8 mouse cellular contexts compared by ENCODE assay signal in the genomic region with DNA sequence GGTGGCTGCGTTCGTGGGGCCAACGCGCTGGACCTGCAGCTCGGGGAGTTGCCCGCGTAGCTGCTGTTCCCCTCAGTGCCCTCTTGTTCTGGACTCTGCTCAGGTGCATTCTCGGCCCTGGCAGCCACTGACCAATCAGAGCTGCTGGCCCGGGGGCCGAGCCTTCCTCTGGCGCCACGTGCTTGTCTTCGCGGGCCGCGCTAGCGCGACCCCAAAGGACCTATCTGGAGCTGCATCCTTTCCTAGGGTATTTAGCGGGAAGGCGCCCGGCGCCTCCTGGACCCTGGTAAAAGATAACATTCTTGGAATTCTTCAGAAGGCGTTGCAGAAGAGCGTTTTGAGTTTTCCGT. TPM values are rescaled to one million over a fixed set of nuclear protein-coding genes. Genes with fewer than 3 reads are reported as not detected.
A peak's percentile ranks its signal among the peaks of the same experiment; 100 is the strongest.
DNase-seq lines count a peak whose midpoint lies in the region; ATAC-seq lines count a peak whose summit lies in the region.

No protein-coding gene starts in this region.

- H3K4me2 ChIP-seq in hindbrain, embryonic 14.5 days (replicated peaks), result peak overlapping the region; percentile 95
- H3K4me2 ChIP-seq in limb, embryonic 12.5 days, result peak overlapping the region; percentile 85
- peak overlapping the region; percentile 79 for H3K4me2 ChIP-seq in midbrain, embryonic 12.5 days (replicated peaks)

- WGBS in hindbrain, embryonic 14.5 days, result under 1% methylated on average over 25 of the region's 25 CpGs
- WGBS in limb, embryonic 12.5 days, result under 1% methylated on average over 25 of the region's 25 CpGs
- under 1% methylated on average over 25 of the region's 25 CpGs for WGBS in midbrain, embryonic 12.5 days

- H3K9me3 ChIP-seq in megakaryocyte, embryonic 14.5 days, result no peaks in the 10 kb centered on the region
- no peaks in the 10 kb centered on the region for H3K9me3 ChIP-seq in hindbrain, embryonic 14.5 days (ENCODE audit: control insufficient read depth, low read length)
- no peaks in the 10 kb centered on the region for H3K9me3 ChIP-seq in limb, embryonic 12.5 days
- H3K9me3 ChIP-seq in midbrain, embryonic 12.5 days, result no peaks in the 10 kb centered on the region

- no peaks in the 10 kb centered on the region for H3K27me3 ChIP-seq in megakaryocyte, embryonic 14.5 days (replicated peaks)
- H3K27me3 ChIP-seq in hindbrain, embryonic 14.5 days (ENCODE audit: control insufficient read depth, insufficient read depth, low read length), result no peaks in the 10 kb centered on the region
- no peaks in the 10 kb centered on the region for H3K27me3 ChIP-seq in limb, embryonic 12.5 days
- no peaks in the 10 kb centered on the region for H3K27me3 ChIP-seq in midbrain, embryonic 12.5 days

- no peak for ATAC-seq in megakaryocyte, adult 5-6 weeks (ENCODE audit: poor library complexity, severe bottlenecking)
- peak; percentile 76 for ATAC-seq in hindbrain, embryonic 14.5 days (ENCODE audit: low FRiP score)
- peak; percentile 70 for ATAC-seq in limb, embryonic 12.5 days (ENCODE audit: insufficient number of reproducible peaks, insufficient read depth, low FRiP score, low TSS enrichment, low read depth)
- ATAC-seq in midbrain, embryonic 12.5 days (ENCODE audit: low FRiP score, low read depth), result peak; percentile 74

- H3K4me3 ChIP-seq in megakaryocyte, embryonic 14.5 days (replicated peaks), result peak overlapping the region; percentile 94
- peak overlapping the region; percentile 81 for H3K4me3 ChIP-seq in hindbrain, embryonic 14.5 days (replicated peaks; ENCODE audit: low read length)
- H3K4me3 ChIP-seq in limb, embryonic 12.5 days (replicated peaks), result peak overlapping the region; percentile 87
- H3K4me3 ChIP-seq in midbrain, embryonic 12.5 days, result peak overlapping the region; percentile 90

- H3K4me1 ChIP-seq in megakaryocyte, embryonic 14.5 days, result peaks cover 19% of the 10 kb centered on the region
- peaks cover 12% of the 10 kb centered on the region for H3K4me1 ChIP-seq in hindbrain, embryonic 14.5 days (replicated peaks; ENCODE audit: control insufficient read depth, insufficient read depth, low read length)
- H3K4me1 ChIP-seq in limb, embryonic 12.5 days (replicated peaks), result 0 out of 2 replicates have a peak, but pooled peaks cover 3% of the 10 kb centered on the region
- H3K4me1 ChIP-seq in midbrain, embryonic 12.5 days, result peaks cover 17% of the 10 kb centered on the region

- peaks cover 12% of the 10 kb centered on the region for H3K36me3 ChIP-seq in megakaryocyte, embryonic 14.5 days (replicated peaks; ENCODE audit: low read length)
- H3K36me3 ChIP-seq in hindbrain, embryonic 14.5 days (replicated peaks; ENCODE audit: control insufficient read depth, insufficient read depth), result no peaks in the 10 kb centered on the region
- H3K36me3 ChIP-seq in limb, embryonic 12.5 days, result no peaks in the 10 kb centered on the region
- H3K36me3 ChIP-seq in midbrain, embryonic 12.5 days, result no peaks in the 10 kb centered on the region

- DNase-seq in cerebellum, adult 9-11 months, result peak; percentile 88
- peak; percentile 70 for DNase-seq in gastrocnemius, adult 18-20 months (ENCODE audit: low spot score)
- no peak for DNase-seq in hindbrain, embryonic 14.5 days (ENCODE audit: low spot score)
- DNase-seq in testis, postnatal 10 days (ENCODE audit: low spot score), result peak; percentile 79

- peak overlapping the region; percentile 77 for H3K9ac ChIP-seq in hindbrain, embryonic 14.5 days
- peak overlapping the region; percentile 57 for H3K9ac ChIP-seq in limb, embryonic 12.5 days (replicated peaks)
- H3K9ac ChIP-seq in midbrain, embryonic 12.5 days (replicated peaks), result peak overlapping the region; percentile 60

- peak overlapping the region; percentile 93 for H3K27ac ChIP-seq in hindbrain, embryonic 14.5 days
- H3K27ac ChIP-seq in limb, embryonic 12.5 days, result peak overlapping the region; percentile 91
- H3K27ac ChIP-seq in midbrain, embryonic 12.5 days (replicated peaks), result peak overlapping the region; percentile 92

RNA-seq across cellular contexts. Expression of gene Adk, which starts 0.4 kb away (rescaled TPM):
- polyA plus RNA-seq in megakaryocyte, embryonic 14.5 days (2012; ENCODE audit: insufficient read depth, low replicate concordance), result 2.1 TPM in 1 of 2 replicates, not detected in the other
- total RNA-seq in megakaryocyte, adult 5-6 weeks (2015), result 41.2 and 47.1 TPM in 2 replicates
- 28.6 and 54.7 TPM in 2 replicates for total RNA-seq in megakaryocyte, adult 5-6 weeks (2017)
- 100 to 1,000 TPM; 106 to 111 TPM for total RNA-seq in gastrocnemius, adult 18-20 months (2021)
- 40.2 and 43.7 TPM in 2 replicates for polyA plus RNA-seq in hindbrain, embryonic 14.5 days (2014; fragmentation: Nextera tagmentation; extraction: Ambion mirVana)
- polyA plus RNA-seq in limb, embryonic 12.5 days (2016; fragmentation: Nextera tagmentation; extraction: Ambion mirVana), result 155 TPM in 2 replicates
- polyA plus RNA-seq in midbrain, embryonic 12.5 days (2016; fragmentation: Nextera tagmentation; extraction: Ambion mirVana), result 84.3 and 84.7 TPM in 2 replicates

RNA-seq across cellular contexts. Expression of gene Ap3m1, which starts 0.4 kb away (rescaled TPM):
- 0.49 and 2.7 TPM in 2 replicates for polyA plus RNA-seq in megakaryocyte, embryonic 14.5 days (2012; ENCODE audit: insufficient read depth, low replicate concordance)
- total RNA-seq in megakaryocyte, adult 5-6 weeks (2015), result 66.8 and 78.9 TPM in 2 replicates
- total RNA-seq in megakaryocyte, adult 5-6 weeks (2017), result 79.7 and 96.9 TPM in 2 replicates
- total RNA-seq in gastrocnemius, adult 18-20 months (2021), result 10 to 100 TPM; 32.3 to 34.3 TPM
- polyA plus RNA-seq in hindbrain, embryonic 14.5 days (2014; fragmentation: Nextera tagmentation; extraction: Ambion mirVana), result 94.5 and 101 TPM in 2 replicates
- 75.0 and 79.9 TPM in 2 replicates for polyA plus RNA-seq in limb, embryonic 12.5 days (2016; fragmentation: Nextera tagmentation; extraction: Ambion mirVana)
- polyA plus RNA-seq in midbrain, embryonic 12.5 days (2016; fragmentation: Nextera tagmentation; extraction: Ambion mirVana), result 121 TPM in 2 replicates

Comparison
In these comparisons a context has a peak if more than half of its experiments do, and no peak if none do; other contexts are left out.
1. RNA of gene Adk, which starts 0.4 kb away (polyA plus RNA-seq): 155 TPM in limb, embryonic 12.5 days, 84.3 to 84.7 TPM in midbrain, embryonic 12.5 days and 40.2 to 43.7 TPM in hindbrain, embryonic 14.5 days; 2.1 TPM in megakaryocyte, embryonic 14.5 days; every median in the first group is over 10 times any median in the second.
2. RNA of gene Ap3m1, which starts 0.4 kb away (polyA plus RNA-seq): 121 TPM in midbrain, embryonic 12.5 days, 94.5 to 101 TPM in hindbrain, embryonic 14.5 days and 75.0 to 79.9 TPM in limb, embryonic 12.5 days; 0.49 to 2.7 TPM in megakaryocyte, embryonic 14.5 days; every median in the first group is over 10 times any median in the second.
3. Peak in every context shown above with its lines, with median percentiles within 50 percentile points of each other: H3K4me3 ChIP-seq, H3K27ac ChIP-seq, H3K4me2 ChIP-seq and H3K9ac ChIP-seq.